Mouse (Mus musculus) limb, embryonic 12.5 days (tissue): ENCODE results near the gene Svs4. TPM values are rescaled to one million over a fixed set of nuclear protein-coding genes. Genes with fewer than 3 reads are reported as not detected.
"Not testable (repeated sequence)": the region's sequence is repeated elsewhere in the genome, so short reads cannot be mapped to it uniquely, and the experiment has no call there.

Experiments
- ATAC-seq: fragments of 200-750 bp; cut with Nextera tagmentation; 2 replicates; pipeline ENCODE4 v1.8.0; 2017; ENCODE audit warnings: low read depth, moderate TSS enrichment; ENCODE audit not compliant: insufficient number of reproducible peaks, insufficient read depth, low FRiP score, low TSS enrichment
- H3K27ac ChIP-seq: fragments of 300-500 bp; sonication (generic); 2 replicates; pipeline ENCODE4 v1.5.1; 2016; ENCODE audit warnings: mild to moderate bottlenecking, moderate library complexity
- H3K27me3 ChIP-seq: fragments of 300-500 bp; sonication (generic); 2 replicates; pipeline ENCODE4 v1.6.1; 2016; ENCODE audit warnings: mild to moderate bottlenecking, moderate library complexity
- H3K36me3 ChIP-seq: fragments of 300-500 bp; sonication (generic); 2 replicates; pipeline ENCODE4 v1.6.1; 2016; ENCODE audit warnings: mild to moderate bottlenecking, moderate library complexity
- H3K4me1 ChIP-seq: fragments of 300-500 bp; sonication (generic); replicated peaks from 2 replicates; pipeline ENCODE4 v1.6.1; 2016
- H3K4me2 ChIP-seq: fragments of 300-500 bp; sonication (generic); 2 replicates; pipeline ENCODE4 v1.6.1; 2016; ENCODE audit warnings: mild to moderate bottlenecking, moderate library complexity
- H3K4me3 ChIP-seq: fragments of 300-500 bp; sonication (generic); replicated peaks from 2 replicates; pipeline ENCODE4 v1.5.1; 2016; ENCODE audit warnings: mild to moderate bottlenecking
- H3K9ac ChIP-seq: fragments of 300-500 bp; sonication (generic); replicated peaks from 2 replicates; pipeline ENCODE4 v1.6.1; 2016; ENCODE audit warnings: mild to moderate bottlenecking, moderate library complexity
- H3K9me3 ChIP-seq: fragments of 300-500 bp; sonication (generic); 2 replicates; pipeline ENCODE4 v1.6.1; 2016; ENCODE audit warnings: mild to moderate bottlenecking, moderate library complexity
- WGBS: fragments of 180-500 bp; shearing (Covaris S2); methylation state at CpG from one replicate; pipeline ENCODE4 v1.1.7; 2016; 5-methylcytosine and 5-hydroxymethylcytosine counted together
- polyA plus RNA-seq: library from polyadenylated mRNA; unstranded; fragments of >200 nt; fragmentation: Nextera tagmentation; extraction: Ambion mirVana; gene quantifications from 2 replicates; pipeline ENCODE4 v1.2.1, GENCODE M21; 2016

The Svs4 gene
- polyA plus RNA-seq, result not detected in 2 replicates

- H3K36me3 ChIP-seq, result no peaks in the 10 kb centered on the region
- H3K4me2 ChIP-seq, result no peak within 1 kb of the TSS
- H3K4me1 ChIP-seq, result no peaks in the 10 kb centered on the region
- no peaks in the 10 kb centered on the region for H3K9me3 ChIP-seq
- no peak within 1 kb of the TSS for H3K27ac ChIP-seq
- no peak within 1 kb of the TSS for H3K9ac ChIP-seq
- WGBS, result 92% methylated on average over 4 of the region's 4 CpGs
- ATAC-seq, result no peak
- no peak within 1 kb of the TSS for H3K4me3 ChIP-seq
- H3K27me3 ChIP-seq, result no peaks in the 10 kb centered on the region
Measured at GRCm38 (mm10) chr2:164278359-164278758, at the start of gene Svs4. Gene Svs4, minus strand, starts transcription at chr2:164278459.

- Histone ChIP-seq H3K4me2 (no peak overlapping the region), H3K9me3 (no peaks in the 10 kb centered on the region), H3K4me3 (no peak overlapping the region), H3K27ac (no peak overlapping the region), H3K36me3 (no peaks in the 10 kb centered on the region), H3K27me3 (no peaks in the 10 kb centered on the region), H3K9ac (no peak overlapping the region), H3K4me1 (no peaks in the 10 kb centered on the region)
- WGBS, result 84% methylated on average over 6 of the region's 6 CpGs
- ATAC-seq, result no peak
Measured at GRCm38 (mm10) chr2:164320983-164321382, 42.7 kb upstream of the Svs4 start.

DNA sequence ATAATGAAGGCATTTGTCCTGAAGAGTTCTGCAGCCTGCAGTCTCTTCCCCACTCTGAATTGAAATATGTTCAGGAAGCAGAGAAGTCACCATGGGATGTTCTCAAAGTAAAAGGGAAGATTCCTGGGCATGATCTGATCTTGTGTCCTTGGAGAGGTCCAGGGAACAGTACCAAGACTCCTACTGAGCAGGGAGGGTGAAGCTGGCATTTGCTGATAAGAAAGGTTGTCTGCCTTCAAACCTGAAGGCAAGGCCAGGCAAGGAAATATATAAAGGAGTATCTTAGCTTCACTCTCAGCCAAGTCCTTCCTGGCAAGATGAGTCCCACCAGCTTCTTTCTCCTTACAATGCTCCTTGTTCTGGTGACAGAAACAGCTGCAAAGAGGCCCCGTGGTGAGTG lies 38.2 kb upstream of the Svs4 start, which contains the start of gene Svs6:
Svs6 (plus strand) TSS at position 301 of the 400 bp plus-strand sequence.
- H3K27me3 ChIP-seq, H3K4me3 ChIP-seq, H3K9me3 ChIP-seq, H3K27ac ChIP-seq, H3K36me3 ChIP-seq, H3K4me1 ChIP-seq, ATAC-seq, H3K9ac ChIP-seq, H3K4me2 ChIP-seq: not testable (repeated sequence)
- 83% methylated on average over 1 of the region's 1 CpGs for WGBS

- H3K4me3 ChIP-seq, H3K4me1 ChIP-seq, H3K9me3 ChIP-seq, ATAC-seq, H3K27ac ChIP-seq, H3K27me3 ChIP-seq, H3K4me2 ChIP-seq, H3K36me3 ChIP-seq, H3K9ac ChIP-seq: not testable (repeated sequence)
Measured at GRCm38 (mm10) chr2:164315460-164315859, 37.2 kb upstream of the Svs4 start.

DNA sequence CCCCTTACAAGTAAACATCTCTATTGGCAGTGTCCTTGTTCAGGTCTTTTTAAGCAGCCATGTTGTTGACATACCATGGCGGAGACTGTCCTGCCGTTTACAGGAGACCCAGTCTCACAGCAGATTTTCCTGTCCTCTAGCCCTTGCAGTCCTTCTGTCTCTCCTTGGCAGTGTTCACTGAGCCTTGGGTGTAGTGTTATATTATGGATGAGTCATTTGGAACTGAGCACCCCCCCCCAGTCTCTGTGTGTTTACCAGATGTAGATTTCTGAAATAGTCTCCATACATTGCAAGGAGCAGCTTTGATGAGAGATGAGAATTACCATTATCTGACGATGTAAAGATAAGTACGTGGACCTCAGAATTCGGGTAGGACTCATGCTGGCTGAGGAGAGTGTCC lies 34.3 kb upstream of the Svs4 start:
- Histone ChIP-seq H3K4me3 (no peak overlapping the region), H3K36me3 (no peaks in the 10 kb centered on the region), H3K27me3 (no peaks in the 10 kb centered on the region), H3K4me1 (no peaks in the 10 kb centered on the region), H3K4me2 (no peak overlapping the region), H3K9ac (no peak overlapping the region), H3K9me3 (no peaks in the 10 kb centered on the region), H3K27ac (no peak overlapping the region)
- 84% methylated on average over 5 of the region's 5 CpGs for WGBS
- ATAC-seq, result no peak

- H3K4me2 ChIP-seq, ATAC-seq, H3K36me3 ChIP-seq, H3K4me3 ChIP-seq, H3K4me1 ChIP-seq, H3K27ac ChIP-seq, H3K27me3 ChIP-seq, H3K9ac ChIP-seq, H3K9me3 ChIP-seq: not testable (repeated sequence)
- WGBS, result 88% methylated on average over 1 of the region's 1 CpGs
Measured at GRCm38 (mm10) chr2:164288968-164289367, 10.7 kb upstream of the Svs4 start, which contains the start of gene Svs3a. Gene Svs3a, plus strand, starts transcription at chr2:164289268.

- peaks cover 18% of the 10 kb centered on the region for H3K27me3 ChIP-seq
- ATAC-seq, result not testable (repeated sequence)
Measured at GRCm38 (mm10) chr2:164256540-164256939, 21.7 kb downstream of the Svs4 start, which contains the start of gene Svs3b. Gene Svs3b, minus strand, starts transcription at chr2:164256640.

DNA sequence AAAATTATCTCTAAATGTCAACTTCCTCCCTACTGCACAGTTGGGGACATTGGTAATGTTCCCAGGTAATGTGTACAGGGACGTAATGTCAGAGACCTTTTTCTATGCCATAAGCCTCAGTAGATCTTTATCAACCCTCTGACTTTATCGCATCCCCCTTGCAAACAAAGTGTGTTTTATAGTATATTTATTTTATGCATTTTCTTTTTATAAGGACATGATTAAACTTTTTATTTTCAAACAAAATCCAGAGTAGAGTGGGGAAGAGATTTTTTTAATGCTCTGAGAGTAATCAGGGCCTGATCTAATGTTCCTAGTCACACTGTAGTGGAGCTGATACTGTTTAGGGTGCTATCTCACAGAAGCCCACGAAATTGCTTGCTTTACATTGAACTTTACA lies 39.9 kb downstream of the Svs4 start, which contains the start of gene Svs2:
Svs2 (minus strand) TSS at position 101 of the 400 bp plus-strand sequence.
- H3K4me1 ChIP-seq, result no peaks in the 10 kb centered on the region
- no peaks in the 10 kb centered on the region for H3K9me3 ChIP-seq
- H3K4me3 ChIP-seq, result no peak within 1 kb of the TSS
- WGBS, result 87% methylated on average over 3 of the region's 3 CpGs
- no peaks in the 10 kb centered on the region for H3K27me3 ChIP-seq
- ATAC-seq, result no peak
- H3K9ac ChIP-seq, result no peak within 1 kb of the TSS
- H3K36me3 ChIP-seq, result no peaks in the 10 kb centered on the region
- no peak within 1 kb of the TSS for H3K27ac ChIP-seq
- H3K4me2 ChIP-seq, result no peak within 1 kb of the TSS

More at GRCm38 (mm10) chr2:164256540-164256939, 21.7 kb downstream of the Svs4 start, which contains the start of gene Svs3b:
- H3K36me3 ChIP-seq, H3K9me3 ChIP-seq, H3K27ac ChIP-seq, H3K4me1 ChIP-seq, H3K4me2 ChIP-seq, H3K9ac ChIP-seq, H3K4me3 ChIP-seq: not testable (repeated sequence)
- 78% methylated on average over 1 of the region's 1 CpGs for WGBS

DNA sequence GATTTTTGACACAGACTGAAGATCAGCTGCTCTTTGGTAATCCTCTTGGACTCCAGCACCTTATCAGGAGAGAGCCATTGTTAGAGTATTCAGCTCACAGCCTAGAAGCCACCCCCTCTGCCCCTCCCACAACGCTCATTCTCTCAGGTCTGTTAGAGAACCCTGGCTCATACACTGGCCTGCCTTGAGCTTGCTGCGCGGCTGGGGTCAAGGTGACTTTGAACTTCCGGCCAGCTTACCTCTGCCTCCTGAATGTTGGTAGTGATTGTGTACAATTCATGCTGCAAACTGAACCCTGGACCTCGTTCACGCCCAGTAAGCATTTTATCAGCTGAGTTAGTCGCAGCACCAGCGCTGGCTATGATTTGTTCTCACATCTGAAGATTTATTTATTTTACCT lies 45.6 kb downstream of the Svs4 start:
- Histone ChIP-seq H3K4me2 (no peak overlapping the region), H3K27ac (no peak overlapping the region), H3K36me3 (no peaks in the 10 kb centered on the region), H3K27me3 (no peaks in the 10 kb centered on the region), H3K4me3 (no peak overlapping the region), H3K9me3 (no peaks in the 10 kb centered on the region), H3K4me1 (no peaks in the 10 kb centered on the region), H3K9ac (no peak overlapping the region)
- WGBS, result 87% methylated on average over 8 of the region's 8 CpGs
- ATAC-seq, result no peak

DNA sequence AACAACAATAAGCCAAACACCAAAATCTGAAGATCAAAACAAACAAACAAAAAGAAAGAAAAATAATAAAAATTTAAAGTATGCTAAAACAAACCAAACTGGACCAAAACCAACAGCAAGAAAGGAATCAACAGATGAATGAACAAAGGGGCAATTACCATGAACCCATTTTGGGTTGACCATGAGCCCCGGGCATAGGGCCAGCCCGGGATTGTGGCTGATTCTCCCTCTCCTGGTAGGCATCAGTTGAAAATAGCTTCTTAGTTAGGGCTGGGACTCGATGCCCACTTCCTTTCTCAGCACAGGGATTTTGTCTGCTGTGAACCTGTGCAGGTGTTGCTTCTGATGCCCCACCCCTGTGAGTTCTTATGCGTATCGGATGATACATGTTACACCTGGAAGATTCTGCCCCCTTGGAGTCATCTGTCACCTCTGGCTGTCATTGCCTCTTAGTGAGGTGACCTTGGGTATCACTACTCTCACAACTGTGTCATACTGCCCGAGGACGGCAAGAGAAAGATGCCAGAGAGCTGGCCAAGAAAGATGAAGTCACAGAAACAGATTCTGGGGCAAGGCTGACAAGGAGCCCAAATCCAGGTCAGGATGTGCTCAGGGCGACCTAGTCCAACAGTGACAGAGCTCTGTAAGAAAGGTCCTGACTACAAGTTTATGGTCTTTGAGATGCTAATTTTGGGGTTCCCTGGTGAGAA lies 49.7 kb downstream of the Svs4 start:
- no peak overlapping the region for H3K9ac ChIP-seq
- H3K9me3 ChIP-seq, result no peaks in the 10 kb centered on the region
- no peaks in the 10 kb centered on the region for H3K36me3 ChIP-seq
- no peak overlapping the region for H3K27ac ChIP-seq
- H3K4me1 ChIP-seq, result no peaks in the 10 kb centered on the region
- ATAC-seq, result no peak
- H3K4me2 ChIP-seq, result no peak overlapping the region
- H3K4me3 ChIP-seq, result no peak overlapping the region
- WGBS, result 77% methylated on average over 8 of the region's 8 CpGs
- no peaks in the 10 kb centered on the region for H3K27me3 ChIP-seq
